Mouse (Mus musculus) adrenal gland, adult 18-20 months (tissue): ENCODE measurements around the gene Ddn. TPM values are rescaled to one million over a fixed set of nuclear protein-coding genes. Genes with fewer than 3 reads are reported as not detected.

Experiments
- DNase-seq, 2 experiments: peaks; one replicate each; pipeline ENCODE4 v3.0.0; 2021 to 2022; ENCODE audit warnings: low spot score in 2 of 2
- long read RNA-seq, 2 experiments: library from polyadenylated mRNA; stranded (forward); transcript quantifications; one replicate each; pipeline ENCODE4 v2.0.0; 2021
- total RNA-seq, 2 experiments: library from RNA; stranded (reverse); gene quantifications; 1 replicate in 1 of 2; 2 replicates in 1 of 2; pipeline ENCODE4 v1.2.3; 2021

Ddn gene
- total RNA-seq = not detected
- long read RNA-seq, experiment 1 = 0 reads
- long read RNA-seq, experiment 2 = 0 reads

DNA sequence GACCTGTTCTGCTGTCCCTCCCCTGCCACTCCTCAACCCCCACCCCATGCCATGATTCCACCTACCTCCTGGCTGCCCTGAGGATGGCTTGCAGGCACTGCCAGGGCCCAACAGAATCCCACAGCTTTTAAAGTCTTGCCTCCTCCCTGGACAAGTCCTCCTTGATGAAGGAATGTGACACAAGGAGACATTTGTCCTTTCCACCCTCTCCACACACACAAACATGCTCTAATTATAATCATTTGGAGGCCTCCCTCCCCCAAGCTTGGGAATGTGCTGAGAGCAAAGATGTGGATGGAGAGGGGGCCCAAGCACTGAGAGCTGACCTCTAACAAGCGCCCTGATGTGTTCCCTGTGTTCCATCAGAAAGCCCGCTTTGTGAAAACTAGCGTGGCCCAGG is at the start of gene Ddn:
TSS of gene Ddn (minus strand) at position 101 of the 400 bp plus-strand sequence.
- DNase-seq = no peak

DNA sequence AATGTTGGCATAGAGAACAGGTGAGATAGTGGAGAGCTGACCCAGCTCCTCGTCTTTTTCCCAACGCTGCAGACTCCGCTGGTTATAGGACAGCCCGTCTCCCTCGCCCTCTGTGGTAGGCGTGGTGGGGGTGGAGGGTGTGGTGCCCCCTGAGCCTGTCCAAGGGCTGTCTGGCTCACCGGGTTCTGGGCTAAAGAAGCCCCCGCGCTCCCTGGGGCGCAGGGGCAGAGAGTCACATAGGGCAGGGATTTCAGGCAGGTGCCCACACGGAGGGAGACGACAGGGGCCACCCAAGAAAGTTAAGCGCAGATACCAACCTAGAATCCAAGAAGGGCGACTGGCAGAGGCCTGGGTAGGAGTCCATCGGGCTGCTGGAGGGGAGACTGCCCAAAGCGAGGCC is 44.9 kb upstream of the Ddn start:
- no peak for DNase-seq

DNA sequence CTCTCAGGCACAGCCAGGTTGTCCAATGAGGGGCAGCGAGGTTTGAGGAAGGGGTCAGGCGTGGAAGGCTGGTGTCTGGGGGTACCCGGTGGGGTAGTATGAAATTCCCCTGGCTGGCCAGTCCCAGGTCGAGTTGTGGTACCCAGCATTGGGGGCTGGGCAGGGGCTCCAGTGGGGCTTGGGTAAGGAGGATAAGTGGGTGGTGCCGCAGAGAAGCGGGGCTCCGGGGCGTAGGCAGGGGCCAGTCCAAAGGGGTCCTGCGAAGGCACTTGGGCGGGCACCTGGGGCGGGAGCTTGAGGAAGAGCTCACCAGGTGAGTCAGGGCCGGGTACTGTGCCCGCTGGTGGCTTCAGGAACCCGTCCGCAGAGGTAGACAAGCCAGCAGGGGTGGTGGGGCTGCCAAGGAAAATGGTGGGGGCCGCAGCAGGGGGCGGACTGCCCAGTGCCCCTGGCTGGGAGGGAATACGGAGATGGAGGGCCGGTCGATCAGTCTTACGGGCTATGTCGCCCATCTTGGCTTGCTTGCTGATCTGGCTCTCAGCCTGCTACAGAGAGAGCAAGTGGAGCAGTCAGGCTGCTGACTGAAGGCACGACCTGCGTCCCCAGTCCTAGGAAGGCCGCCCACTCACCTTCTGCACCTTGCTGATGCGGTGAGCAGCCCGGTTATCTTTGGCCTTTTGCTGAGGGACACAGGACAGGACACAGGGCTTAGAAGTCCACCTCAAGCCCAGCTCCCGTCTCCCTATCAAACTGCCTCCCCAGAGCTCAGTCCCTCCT is 44.1 kb upstream of the Ddn start:
- DNase-seq = no peak

DNA sequence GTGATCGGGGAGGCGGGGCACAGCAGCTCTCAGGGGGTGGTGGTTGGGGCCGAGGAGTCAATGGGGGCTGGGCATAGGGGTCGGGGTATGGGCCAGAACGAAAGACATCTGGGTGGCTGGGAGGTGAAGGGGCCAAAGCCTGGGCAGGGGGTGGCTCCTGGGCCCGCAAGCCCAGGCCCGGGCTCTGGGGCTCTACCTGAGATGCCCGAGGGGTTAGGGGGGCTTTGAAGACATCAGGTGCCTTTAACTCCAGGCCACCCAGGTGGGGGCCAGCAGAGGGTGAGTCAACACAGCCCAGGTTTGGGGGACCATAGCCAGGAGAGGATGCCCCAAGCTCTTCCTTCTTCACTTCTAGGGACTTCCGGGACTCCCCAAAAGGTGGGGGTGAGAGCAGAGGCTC is 43.4 kb upstream of the Ddn start:
- DNase-seq = no peak

DNA sequence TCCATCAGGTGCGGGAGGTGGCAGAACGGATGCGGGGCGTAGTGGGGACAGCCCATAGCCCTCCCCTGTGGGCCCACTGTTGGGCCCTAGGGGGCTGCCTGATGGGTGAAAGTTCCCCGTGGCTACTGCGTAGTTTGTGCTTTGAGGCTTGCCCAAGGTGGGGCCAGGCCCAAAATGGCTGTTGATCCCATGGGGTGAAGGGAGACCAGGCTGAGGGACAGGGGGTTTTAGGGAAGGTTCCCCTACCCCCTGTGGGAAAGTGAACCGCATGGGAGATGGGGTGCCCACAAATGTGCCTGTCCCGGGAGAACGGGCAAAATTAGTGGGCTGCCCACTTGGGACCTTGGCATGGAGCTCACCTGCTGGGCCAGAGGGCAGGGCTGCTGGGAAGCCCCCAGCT is 42.8 kb upstream of the Ddn start:
- no peak for DNase-seq

DNA sequence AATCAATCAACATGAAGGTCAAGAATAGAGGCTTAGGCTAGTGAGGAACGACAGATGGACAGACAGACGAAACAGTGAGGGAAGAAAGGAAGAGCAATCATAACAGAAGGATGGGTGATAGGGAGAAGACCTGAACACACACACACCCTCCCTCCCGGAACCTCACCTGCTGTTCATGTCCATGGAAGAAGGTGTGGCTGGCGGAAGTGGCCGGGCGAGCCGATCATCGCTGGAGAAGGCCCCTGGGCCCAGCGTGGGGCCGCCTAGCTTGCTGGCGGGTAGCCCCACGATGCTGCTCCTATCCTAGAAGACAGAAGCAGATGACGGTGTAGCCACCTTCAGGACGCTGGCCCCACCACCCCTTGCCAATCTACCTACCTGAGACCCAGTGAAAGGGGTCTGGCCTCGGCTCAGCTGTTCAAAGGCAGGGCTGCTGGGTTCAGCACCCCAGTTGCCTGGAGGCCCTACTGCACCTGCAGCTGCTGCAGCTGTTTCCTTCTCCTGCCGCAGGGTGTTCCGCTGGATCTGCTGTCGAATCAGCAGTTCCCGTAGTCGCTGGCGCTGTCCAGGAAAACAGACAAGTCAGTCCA is 42.0 kb upstream of the Ddn start:
- no peak for DNase-seq

DNA sequence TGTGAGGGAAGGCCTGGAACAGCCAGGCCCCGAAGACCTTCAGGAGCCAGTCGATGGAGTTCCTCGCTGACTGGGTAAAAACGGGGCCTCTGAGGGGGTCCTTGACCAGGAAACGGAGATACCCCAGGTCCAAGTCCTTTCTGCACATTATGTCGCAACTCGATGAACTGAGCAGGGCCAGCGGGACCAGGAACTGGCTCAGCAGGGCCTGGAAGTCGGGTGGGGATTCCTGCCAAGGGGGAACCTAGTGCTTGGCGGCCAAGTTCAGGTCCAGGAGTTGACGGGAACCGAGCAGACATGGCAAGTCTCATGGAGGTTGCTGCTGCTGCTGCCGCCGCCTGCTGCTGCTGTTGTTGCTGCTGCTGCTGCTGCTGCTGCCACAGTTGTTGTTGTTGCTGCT is 41.4 kb upstream of the Ddn start:
- no peak for DNase-seq

DNA sequence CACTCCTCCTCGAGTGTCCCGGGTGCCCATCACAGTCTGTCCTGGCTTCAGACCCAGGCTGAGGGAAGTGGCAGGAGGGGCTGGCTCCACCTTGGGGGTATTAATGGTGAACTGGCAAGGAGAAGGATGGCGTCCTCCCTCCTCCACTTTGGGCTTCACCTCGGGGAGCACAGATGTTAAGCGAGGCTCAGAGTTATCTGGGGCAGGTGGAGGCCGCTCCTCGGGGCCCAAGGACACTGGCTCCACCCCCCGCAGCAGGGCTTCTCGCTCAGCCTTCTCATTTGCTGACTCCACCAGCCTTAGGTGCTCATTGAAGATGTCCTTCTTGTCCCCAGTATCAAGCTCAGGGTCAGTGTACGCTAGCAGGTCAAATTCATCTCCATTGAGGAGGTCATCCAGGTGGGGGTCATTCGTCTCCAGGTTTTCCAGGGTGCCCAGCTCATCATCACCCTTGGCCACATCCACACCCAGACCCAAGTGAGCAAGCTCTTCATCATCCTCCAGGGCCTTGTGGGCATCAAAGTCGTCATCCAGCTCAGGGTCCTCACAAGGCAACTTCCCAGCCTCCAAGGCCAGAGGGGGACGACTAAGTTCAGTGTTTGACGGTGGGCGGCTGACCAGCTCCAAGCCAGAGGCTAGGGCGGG is 40.8 kb upstream of the Ddn start:
- no peak for DNase-seq

DNA sequence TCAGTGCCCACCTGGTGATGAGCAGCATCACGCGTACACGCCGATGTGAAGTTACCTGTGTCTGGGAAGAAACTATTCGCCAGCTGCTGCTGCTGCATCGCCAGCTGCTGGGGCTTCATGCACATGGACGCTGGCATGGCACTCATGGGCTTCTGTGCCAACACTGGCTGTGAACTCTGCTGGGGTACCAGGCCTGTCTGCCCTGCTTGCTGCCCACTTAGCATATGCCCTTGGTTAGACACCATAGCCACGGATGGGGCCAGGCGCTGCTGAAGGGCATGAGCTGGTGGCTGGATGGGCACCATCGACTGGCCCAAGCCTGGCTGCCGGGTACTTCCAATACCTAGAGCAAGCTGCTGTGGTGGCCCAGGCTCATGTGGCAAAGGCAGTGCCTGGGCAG is 39.9 kb upstream of the Ddn start:
- no peak for DNase-seq

DNA sequence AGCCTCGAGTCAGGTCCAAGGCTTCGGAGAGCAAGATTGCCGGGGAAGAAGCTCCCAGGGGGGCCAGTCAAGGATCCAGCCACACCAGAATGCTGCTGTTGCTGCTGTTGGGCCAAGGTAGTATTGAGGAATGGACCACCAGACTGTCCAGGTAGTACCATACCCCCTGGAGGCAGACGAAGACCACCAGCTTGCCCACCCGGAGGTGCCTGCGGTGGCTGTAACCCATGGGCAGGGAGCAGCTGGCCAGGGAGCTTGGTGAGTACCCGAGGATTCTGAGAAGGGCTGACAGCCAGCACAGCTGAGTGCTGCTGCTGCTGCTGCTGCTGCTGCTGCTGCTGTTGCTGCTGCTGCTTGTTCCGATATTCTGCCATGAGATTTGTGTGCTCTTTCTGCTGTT is 36.9 kb upstream of the Ddn start:
- no peak for DNase-seq

DNA sequence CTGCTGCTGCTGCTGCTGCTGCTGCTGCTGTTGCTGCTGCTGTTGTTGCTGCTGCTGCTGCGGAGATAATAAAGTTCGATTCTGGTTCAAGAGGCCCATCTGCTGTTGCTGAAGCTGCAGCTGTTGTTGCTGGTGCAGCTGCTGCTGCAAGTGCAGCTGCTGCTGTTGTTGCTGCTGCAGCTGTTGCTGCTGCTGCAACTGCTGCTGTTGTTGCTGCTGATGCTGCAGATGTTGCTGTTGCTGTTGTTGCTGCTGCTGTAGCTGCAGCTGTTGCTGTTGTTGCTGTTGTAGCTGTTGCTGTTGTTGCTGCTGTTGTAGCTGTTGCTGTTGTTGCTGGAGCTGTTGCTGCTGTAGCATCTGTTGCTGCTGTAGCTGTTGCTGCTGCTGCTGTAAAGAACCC is 35.9 kb upstream of the Ddn start:
- no peak for DNase-seq

DNA sequence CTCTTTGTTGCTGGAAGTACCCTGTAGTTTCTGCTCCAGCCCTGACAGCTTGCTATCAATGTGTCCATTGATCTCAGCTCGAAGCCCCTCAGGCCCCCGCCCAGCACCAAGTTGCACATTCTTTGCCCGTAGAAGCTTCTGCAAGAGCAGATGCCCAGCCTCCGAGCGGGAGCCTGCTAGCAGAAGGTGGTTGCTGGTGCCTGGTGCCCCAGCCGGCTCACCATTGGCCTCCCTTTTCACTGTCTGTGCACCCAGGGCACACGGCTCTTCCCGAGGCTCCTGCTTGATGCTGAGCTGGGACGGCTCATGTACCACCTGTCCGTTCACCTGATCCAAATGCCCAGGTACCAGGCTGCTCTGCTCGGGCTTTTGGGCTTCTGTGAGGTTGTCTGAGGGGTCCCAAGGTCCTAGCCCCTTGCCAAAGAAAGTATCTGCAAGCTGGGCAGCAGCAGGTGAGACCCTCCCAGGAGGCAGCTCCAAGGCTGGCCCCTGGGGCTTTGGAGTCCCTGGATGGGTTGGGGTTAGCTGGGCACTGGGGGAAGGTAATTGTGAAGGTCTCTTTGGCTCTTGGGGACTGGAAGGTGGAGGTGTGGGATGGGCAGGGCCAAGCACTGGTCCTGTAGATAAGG is 34.4 kb upstream of the Ddn start:
- no peak for DNase-seq

DNA sequence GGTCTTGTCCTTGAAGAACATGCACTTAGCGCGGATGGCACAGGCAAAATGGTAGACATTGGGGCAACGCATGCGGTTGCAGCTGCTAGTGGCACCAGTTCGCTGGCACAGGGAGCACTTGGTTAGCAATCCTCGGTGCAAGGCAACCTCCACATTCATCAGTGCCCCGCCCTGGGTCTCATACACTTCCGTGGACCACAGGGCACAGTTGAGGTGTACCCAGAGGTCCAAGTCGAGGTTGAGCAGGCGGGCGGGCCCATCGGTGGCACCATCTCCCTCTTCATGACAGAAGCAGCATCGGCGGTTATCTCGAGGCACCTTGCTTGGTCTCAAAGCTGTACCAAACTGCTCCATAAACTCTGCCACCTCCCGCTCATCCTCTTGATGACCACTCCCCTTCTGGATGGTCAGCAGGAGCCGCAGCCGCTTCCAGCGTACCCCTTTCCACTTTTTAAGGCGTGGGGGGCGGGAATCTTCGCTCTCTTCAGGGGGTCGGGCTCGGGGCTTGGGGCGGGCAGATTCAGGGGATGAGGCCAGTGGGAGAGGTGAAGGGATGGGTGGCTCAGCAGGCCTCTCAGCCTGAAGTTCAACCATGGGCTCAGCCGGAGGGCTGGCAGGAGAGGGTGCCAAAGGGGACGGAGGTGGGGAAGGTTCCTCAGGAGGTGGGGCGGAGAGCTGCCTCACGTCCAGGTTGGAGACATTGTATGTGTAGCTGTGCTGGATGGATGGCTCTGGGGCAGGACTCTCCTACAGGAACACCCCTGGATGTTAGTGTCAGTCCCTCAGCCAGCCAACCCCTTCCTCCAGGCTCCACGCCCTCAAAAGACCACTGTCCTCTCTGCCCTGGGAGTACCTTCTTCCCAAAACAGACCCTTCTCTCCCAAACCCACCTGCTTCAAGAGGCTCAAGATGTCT is 30.6 kb upstream of the Ddn start:
- peak in 1 of 2 experiments; percentile 21 for DNase-seq

DNA sequence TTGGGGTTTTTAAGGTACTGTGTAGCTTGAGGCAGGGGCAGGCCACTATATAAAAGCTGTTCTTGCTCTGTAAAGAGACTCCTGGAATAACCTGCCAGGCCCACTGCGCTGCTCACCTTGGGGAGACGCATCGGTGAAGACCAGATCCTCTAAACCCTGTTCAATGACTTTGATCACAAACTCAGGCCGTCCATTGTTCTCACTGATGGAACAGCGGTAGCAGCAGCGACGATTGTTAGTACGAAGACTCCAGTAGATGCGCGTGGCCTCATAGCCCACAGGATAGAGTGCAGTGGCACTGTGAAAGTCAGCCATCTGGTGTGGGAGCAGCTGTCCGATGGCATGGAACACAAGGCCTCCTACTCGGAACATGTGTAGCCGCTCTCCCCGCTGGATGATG is 29.9 kb upstream of the Ddn start:
- DNase-seq = no peak

DNA sequence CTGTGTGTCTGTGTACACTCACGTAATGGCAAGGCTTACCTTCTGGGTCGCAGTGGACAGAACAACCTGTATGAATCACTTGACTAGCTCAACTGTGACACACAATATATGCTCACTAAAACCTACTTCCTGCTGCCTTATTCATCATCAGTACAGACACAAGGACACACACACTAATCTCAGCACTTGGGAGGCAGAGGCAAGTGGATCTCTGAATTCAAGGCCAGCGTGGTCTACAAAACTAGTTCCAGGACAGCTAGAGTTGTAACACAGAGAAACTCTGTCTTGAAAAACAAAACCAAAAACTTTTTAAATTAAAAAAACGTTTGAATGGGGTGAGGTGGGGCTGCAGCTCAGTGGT is 28.4 kb upstream of the Ddn start:
- DNase-seq = no peak

DNA sequence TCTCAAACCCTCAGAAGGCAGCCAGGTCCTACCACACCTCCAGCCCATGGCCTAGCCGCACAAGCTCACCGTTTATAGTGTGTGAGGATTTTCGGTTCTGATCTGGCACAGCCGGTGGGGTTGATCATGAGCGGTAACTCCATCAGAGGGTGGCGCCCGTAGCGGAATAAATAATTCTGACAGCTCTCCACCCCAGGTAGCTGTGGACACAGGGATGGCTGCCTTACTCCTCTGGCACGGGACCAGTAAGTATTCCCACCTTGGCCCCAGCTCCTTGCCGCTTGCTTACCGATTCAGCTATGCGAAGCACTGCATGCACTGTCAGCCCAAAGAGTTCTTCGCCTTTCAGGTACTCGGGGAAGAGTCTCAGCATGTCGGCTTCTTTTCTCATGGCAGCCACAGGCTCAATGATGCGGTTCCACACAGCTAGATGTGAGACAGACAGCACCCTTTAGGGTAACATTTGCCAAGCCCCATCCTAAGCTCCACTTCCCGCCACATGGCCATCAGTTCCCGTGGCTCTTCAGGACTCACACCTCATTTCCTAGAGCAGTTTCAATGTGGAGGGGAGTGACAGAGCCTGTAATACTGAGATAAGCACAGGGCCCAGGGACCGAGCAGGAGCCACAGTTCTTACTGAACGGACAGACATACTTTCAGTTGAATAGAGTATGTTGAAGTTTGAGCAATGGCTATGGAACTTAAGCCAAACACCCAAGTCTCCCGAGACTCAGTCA is 27.9 kb upstream of the Ddn start:
- no peak for DNase-seq

DNA sequence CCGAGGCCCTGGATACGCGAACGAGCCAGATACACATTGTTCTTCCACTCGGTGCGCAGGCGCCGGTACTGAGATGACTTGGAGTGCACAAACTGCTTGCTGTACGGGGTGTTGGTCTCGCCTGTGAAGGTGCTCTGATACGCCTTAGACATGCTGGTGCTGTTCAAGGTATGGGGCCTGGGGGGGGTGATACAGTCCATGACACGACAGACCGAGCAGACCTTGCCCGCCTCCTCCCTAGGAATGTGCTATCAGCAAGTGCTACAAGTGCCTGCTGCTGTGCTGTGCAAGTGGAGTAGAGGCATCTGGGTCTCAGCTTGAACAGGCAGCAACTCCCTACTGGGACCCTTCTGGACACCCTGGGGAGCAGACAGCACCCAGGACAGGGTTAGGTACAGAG is 26.0 kb upstream of the Ddn start:
- DNase-seq = no peak

DNA sequence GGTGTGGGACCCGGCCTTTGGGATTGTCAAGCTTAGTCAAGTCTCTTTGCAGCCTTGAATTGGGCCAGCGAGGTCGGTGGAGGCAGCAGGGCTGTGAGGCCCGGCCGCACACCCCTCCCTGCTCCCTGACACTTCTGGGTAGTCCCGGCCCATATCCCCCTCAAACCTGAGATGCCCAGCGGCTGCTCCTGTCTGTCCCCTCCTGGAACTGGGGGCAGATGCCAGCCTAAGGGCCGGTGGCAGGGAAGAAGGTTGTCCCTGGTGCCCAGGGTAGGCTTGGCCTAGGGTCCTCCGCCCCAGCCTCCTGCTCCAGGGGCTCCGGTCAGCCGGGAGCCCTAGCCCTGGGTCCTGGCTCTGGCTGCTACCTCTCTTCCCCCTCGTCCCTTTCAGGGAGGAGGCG is 24.8 kb upstream of the Ddn start:
- DNase-seq = peak in 1 of 2 experiments; percentile 21

DNA sequence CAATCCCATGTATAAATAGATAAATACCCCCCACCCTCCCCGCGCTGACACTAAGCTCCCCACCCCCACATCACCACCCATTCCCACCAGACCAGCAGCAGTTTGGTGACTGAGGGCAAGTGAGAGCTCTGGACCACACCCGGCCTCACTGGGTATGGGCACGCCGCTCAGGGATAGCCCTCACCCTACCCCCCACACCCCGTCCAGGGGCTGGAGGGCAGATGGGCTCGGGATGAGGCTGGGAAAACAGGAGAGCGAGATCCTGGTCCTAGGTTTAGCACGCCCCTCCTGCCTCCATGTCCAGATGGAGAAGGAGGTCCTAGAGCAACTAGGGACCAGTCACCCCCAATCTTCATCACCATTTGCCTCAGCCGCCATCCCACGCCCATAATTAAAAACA is 24.0 kb upstream of the Ddn start:
- peak in 1 of 2 experiments; percentile 29 for DNase-seq
